Mouse (Mus musculus): ENCODE measurements at regions not wholly inside any gene's neighbourhood (a gene's known extent, or its start where the extent isn't known, plus 50 kb on each side); places are given as distances from the start of the nearest gene placed in this dataset.

- TF ChIP-seq EP300 (IDR thresholded peaks at IDR 0.05; ENCODE audit: low read depth) (no peak), CTCF (IDR thresholded peaks at IDR 0.05; ENCODE audit: low read depth) (no peak)
These were observed 225.4 kb downstream of the Gm19410 start for GRCm38 (mm10) chr8:35991013-35991412.

Measured in liver, postnatal 0 days (tissue).